16 mouse cellular contexts compared by ENCODE assay signal in genomic region chr12:17194140-17194539, GRCm38 (mm10). TPM values are rescaled to one million over a fixed set of nuclear protein-coding genes. Genes with fewer than 3 reads are reported as not detected.
"Had no signal": no experiment of that assay in that cellular context is flagged by ENCODE, and none has a peak within 500 bp of the region (broad histone marks: within the 10 kb centered on the region; RNA-seq: fewer than 3 reads in every experiment).

No protein-coding gene starts in this region.

- DNase-seq: kidney, adult 2 months; kidney, postnatal 25 days; liver, embryonic 13.5 days; lung, adult 2 months; lung, postnatal 14 days; lung, postnatal 4 days; thymus, adult 18-20 months; thymus, postnatal 36 days had no signal

- H3K4me1 ChIP-seq: liver, embryonic 13.5 days; midbrain, embryonic 12.5 days; midbrain, embryonic 15.5 days; neural tube, embryonic 13.5 days had no signal

- H3K27ac ChIP-seq: kidney, postnatal 0 days; layer of hippocampus, adult 2 months; liver, embryonic 13.5 days; midbrain, embryonic 12.5 days; midbrain, embryonic 15.5 days; neural tube, embryonic 13.5 days had no signal

- H3K4me3 ChIP-seq: layer of hippocampus, adult 2 months; liver, embryonic 13.5 days; midbrain, embryonic 12.5 days; midbrain, embryonic 15.5 days; neural tube, embryonic 13.5 days had no signal

RNA-seq across cellular contexts. Expression of gene Kcnf1, which starts 17.5 kb away (rescaled TPM):
- total RNA-seq: liver, adult 2 months; megakaryocyte progenitor cell, adult 5-6 weeks; neutrophil, adult 5-6 weeks had no signal
- polyA plus RNA-seq: liver, adult 2 months had no signal
